19 mouse cellular contexts compared by ENCODE assay signal in the genomic region with DNA sequence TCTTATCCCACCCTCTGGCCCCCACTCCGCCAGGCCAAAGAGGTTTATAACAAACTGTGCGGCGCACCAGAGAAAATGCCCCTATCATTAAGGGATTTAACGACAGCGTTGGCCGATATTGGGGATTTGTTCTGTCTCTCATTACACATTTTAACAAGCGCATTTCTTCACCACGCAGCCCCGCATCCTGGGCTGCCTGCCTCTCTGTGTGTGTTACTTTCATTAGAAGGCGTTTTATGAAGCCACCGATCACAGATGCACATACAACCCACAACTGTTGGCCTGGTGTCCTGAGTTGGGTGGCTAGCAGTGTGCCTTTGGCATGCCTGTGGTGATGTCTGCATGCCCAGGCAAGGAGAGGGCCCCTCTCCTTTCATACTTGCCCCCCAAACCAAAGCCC. TPM values are rescaled to one million over a fixed set of nuclear protein-coding genes. Genes with fewer than 3 reads are reported as not detected.
"Had no signal": no experiment of that assay in that cellular context is flagged by ENCODE, and none has a peak within 500 bp of the region (broad histone marks: within the 10 kb centered on the region; RNA-seq: fewer than 3 reads in every experiment).

No protein-coding gene starts in this region.

- H3K9me3 ChIP-seq: liver, embryonic 15.5 days; midbrain, embryonic 10.5 days; neural tube, embryonic 12.5 days; stomach, embryonic 15.5 days had no signal

- H3K4me3 ChIP-seq: layer of hippocampus, adult 2 months; liver, embryonic 15.5 days; midbrain, embryonic 10.5 days; neural tube, embryonic 12.5 days; stomach, embryonic 15.5 days had no signal

- H3K27me3 ChIP-seq: neural tube, embryonic 12.5 days; stomach, embryonic 15.5 days had no signal

- H3K27ac ChIP-seq: layer of hippocampus, adult 2 months; liver, embryonic 15.5 days; midbrain, embryonic 10.5 days; neural tube, embryonic 12.5 days; stomach, embryonic 15.5 days had no signal

- H3K9ac ChIP-seq: liver, embryonic 15.5 days; neural tube, embryonic 12.5 days; stomach, embryonic 15.5 days had no signal

- H3K4me2 ChIP-seq: liver, embryonic 11.5 days; liver, embryonic 15.5 days; neural tube, embryonic 12.5 days; stomach, embryonic 15.5 days had no signal

- DNase-seq: kidney, postnatal 10 days; kidney, postnatal 4 days; lung, adult 2 months; lung, postnatal 10 days; midbrain, embryonic 14.5 days; thymus, postnatal 4 days had no signal

- H3K4me1 ChIP-seq: liver, embryonic 15.5 days; midbrain, embryonic 10.5 days; stomach, embryonic 15.5 days had no signal

- H3K36me3 ChIP-seq: liver, embryonic 15.5 days; midbrain, embryonic 10.5 days; neural tube, embryonic 12.5 days; stomach, embryonic 15.5 days had no signal

RNA-seq across cellular contexts. Expression of gene Actrt2, which starts 40.6 kb away (rescaled TPM):
- total RNA-seq: layer of hippocampus, adult 2 months; layer of hippocampus, postnatal 10 days; left cerebral cortex, postnatal 10 days; megakaryocyte, adult 5-6 weeks; monocyte, adult 5-6 weeks; neutrophil, adult 5-6 weeks had no signal
- polyA plus RNA-seq: limb, embryonic 14.5 days; liver, embryonic 11.5 days; liver, embryonic 15.5 days; lung, adult 2 months; midbrain, embryonic 10.5 days; midbrain, embryonic 14.5 days; neural tube, embryonic 12.5 days; spleen, adult 2 months; stomach, embryonic 15.5 days had no signal
